Mouse (Mus musculus): ENCODE measurements around the gene Mvb12b. TPM values are rescaled to one million over a fixed set of nuclear protein-coding genes. Genes with fewer than 3 reads are reported as not detected.

The Mvb12b gene
- polyA plus RNA-seq, 1 experiment from 2014 or later = 23.7 TPM

- WGBS = 81% methylated on average over 7 of the region's 7 CpGs
- H3K36me3 ChIP-seq = no peaks in the 10 kb centered on the region
- no peak for ATAC-seq (ENCODE audit: insufficient number of reproducible peaks, insufficient read depth, low FRiP score, low TSS enrichment, low read depth)
These were observed 3.0 kb downstream of the Mvb12b start for GRCm38 (mm10) chr2:33884623-33885263.

GRCm38 (mm10) chr2:33879223-33879622, 8.5 kb downstream of the Mvb12b start:
- H3K27ac ChIP-seq = peak overlapping the region; percentile 72; the same call in 1 of the 2 replicates

More at GRCm38 (mm10) chr2:33884623-33885263, 3.0 kb downstream of the Mvb12b start:
- Histone ChIP-seq H3K27me3 (no peaks in the 10 kb centered on the region), H3K4me2 (peak overlapping the region; percentile 28; the same call in 1 of the 2 replicates), H3K27ac (no peak overlapping the region), H3K4me3 (no peak overlapping the region), H3K4me1 (peaks cover 38% of the 10 kb centered on the region), H3K9me3 (no peaks in the 10 kb centered on the region), H3K9ac (peak overlapping the region; percentile 21; the same call in 1 of the 2 replicates)

GRCm38 (mm10) chr2:33878437-33878836, 9.3 kb downstream of the Mvb12b start:
- H3K4me3 ChIP-seq = no peak overlapping the region
- no peak overlapping the region for H3K9ac ChIP-seq
- no peak overlapping the region for H3K4me2 ChIP-seq
- H3K9me3 ChIP-seq = no peaks in the 10 kb centered on the region
- H3K36me3 ChIP-seq = peaks cover 9% of the 10 kb centered on the region
- peaks cover 45% of the 10 kb centered on the region for H3K4me1 ChIP-seq
- no peak for ATAC-seq (ENCODE audit: insufficient number of reproducible peaks, insufficient read depth, low FRiP score, low TSS enrichment, low read depth)
- H3K27me3 ChIP-seq = no peaks in the 10 kb centered on the region
- WGBS = 13% methylated on average over 11 of the region's 11 CpGs
- peak overlapping the region; percentile 72 for H3K27ac ChIP-seq

More at GRCm38 (mm10) chr2:33879223-33879622, 8.5 kb downstream of the Mvb12b start:
- no peak for ATAC-seq (ENCODE audit: insufficient number of reproducible peaks, insufficient read depth, low FRiP score, low TSS enrichment, low read depth)
- Histone ChIP-seq H3K27me3 (no peaks in the 10 kb centered on the region), H3K4me3 (no peak overlapping the region), H3K36me3 (peaks cover under 1% of the 10 kb centered on the region), H3K4me1 (peaks cover 45% of the 10 kb centered on the region), H3K9me3 (no peaks in the 10 kb centered on the region), H3K9ac (no peak overlapping the region), H3K4me2 (no peak overlapping the region)
- 84% methylated on average over 2 of the region's 2 CpGs for WGBS

GRCm38 (mm10) chr2:33877663-33878360, 9.9 kb downstream of the Mvb12b start:
- no peak overlapping the region for H3K9ac ChIP-seq
- H3K36me3 ChIP-seq = peaks cover 15% of the 10 kb centered on the region
- no peak overlapping the region for H3K4me3 ChIP-seq
- peak overlapping the region; percentile 72 for H3K27ac ChIP-seq
- peaks cover 2% of the 10 kb centered on the region; the same call in 1 of the 2 replicates for H3K9me3 ChIP-seq
- no peaks in the 10 kb centered on the region for H3K27me3 ChIP-seq
- no peak overlapping the region for H3K4me2 ChIP-seq
- H3K4me1 ChIP-seq = peaks cover 45% of the 10 kb centered on the region
- ATAC-seq (ENCODE audit: insufficient number of reproducible peaks, insufficient read depth, low FRiP score, low TSS enrichment, low read depth) = no peak
- 87% methylated on average over 6 of the region's 6 CpGs for WGBS

GRCm38 (mm10) chr2:33876529-33877290, 11.0 kb downstream of the Mvb12b start:
- Histone ChIP-seq H3K36me3 (peaks cover 26% of the 10 kb centered on the region), H3K27ac (peak overlapping the region; percentile 90), H3K27me3 (no peaks in the 10 kb centered on the region), H3K9me3 (peaks cover 3% of the 10 kb centered on the region; the same call in 1 of the 2 replicates), H3K4me1 (peaks cover 42% of the 10 kb centered on the region), H3K4me3 (peak overlapping the region; percentile 13; the same call in 1 of the 2 replicates), H3K4me2 (peak overlapping the region; percentile 50), H3K9ac (peak overlapping the region; percentile 49)
- 19% methylated on average over 25 of the region's 25 CpGs for whole genome bisulfite sequencing
- ATAC-seq (ENCODE audit: insufficient number of reproducible peaks, insufficient read depth, low FRiP score, low TSS enrichment, low read depth) = peak; percentile 35; the same call in 1 of the 2 replicates

GRCm38 (mm10) chr2:33875594-33875993, 12.2 kb downstream of the Mvb12b start:
- H3K36me3 ChIP-seq = peaks cover 36% of the 10 kb centered on the region
- no peak overlapping the region for H3K4me2 ChIP-seq
- H3K9me3 ChIP-seq = peaks cover 3% of the 10 kb centered on the region; the same call in 1 of the 2 replicates
- no peak overlapping the region for H3K4me3 ChIP-seq
- no peak overlapping the region for H3K9ac ChIP-seq
- H3K27me3 ChIP-seq = no peaks in the 10 kb centered on the region
- no peak for ATAC-seq (ENCODE audit: insufficient number of reproducible peaks, insufficient read depth, low FRiP score, low TSS enrichment, low read depth)
- H3K27ac ChIP-seq = peak overlapping the region; percentile 48; the same call in 1 of the 2 replicates
- WGBS = 75% methylated on average over 12 of the region's 12 CpGs
- H3K4me1 ChIP-seq = peaks cover 44% of the 10 kb centered on the region

GRCm38 (mm10) chr2:33874856-33875576, 12.7 kb downstream of the Mvb12b start:
- H3K4me3 ChIP-seq = no peak overlapping the region
- H3K27ac ChIP-seq = no peak overlapping the region
- H3K27me3 ChIP-seq = no peaks in the 10 kb centered on the region
- peaks cover 3% of the 10 kb centered on the region; the same call in 1 of the 2 replicates for H3K9me3 ChIP-seq
- H3K36me3 ChIP-seq = peaks cover 36% of the 10 kb centered on the region
- H3K4me2 ChIP-seq = no peak overlapping the region
- WGBS = 84% methylated on average over 10 of the region's 10 CpGs
- no peak overlapping the region for H3K9ac ChIP-seq
- H3K4me1 ChIP-seq = peaks cover 49% of the 10 kb centered on the region
- ATAC-seq (ENCODE audit: insufficient number of reproducible peaks, insufficient read depth, low FRiP score, low TSS enrichment, low read depth) = no peak

GRCm38 (mm10) chr2:33874367-33874766, 13.4 kb downstream of the Mvb12b start:
- H3K27me3 ChIP-seq = no peaks in the 10 kb centered on the region
- peaks cover 55% of the 10 kb centered on the region for H3K4me1 ChIP-seq
- peaks cover 36% of the 10 kb centered on the region for H3K36me3 ChIP-seq
- no peak overlapping the region for H3K4me2 ChIP-seq
- no peak overlapping the region for H3K9ac ChIP-seq
- whole genome bisulfite sequencing = 80% methylated on average over 5 of the region's 5 CpGs
- no peak overlapping the region for H3K27ac ChIP-seq
- no peak overlapping the region for H3K4me3 ChIP-seq
- ATAC-seq (ENCODE audit: insufficient number of reproducible peaks, insufficient read depth, low FRiP score, low TSS enrichment, low read depth) = no peak
- peaks cover 3% of the 10 kb centered on the region; the same call in 1 of the 2 replicates for H3K9me3 ChIP-seq

- H3K9me3 ChIP-seq = peaks cover 3% of the 10 kb centered on the region; the same call in 1 of the 2 replicates
- WGBS = 86% methylated on average over 8 of the region's 8 CpGs
- H3K4me2 ChIP-seq = no peak overlapping the region
- no peak overlapping the region for H3K4me3 ChIP-seq
- peaks cover 52% of the 10 kb centered on the region for H3K4me1 ChIP-seq
- H3K9ac ChIP-seq = no peak overlapping the region
- peaks cover 36% of the 10 kb centered on the region for H3K36me3 ChIP-seq
- no peak for ATAC-seq (ENCODE audit: insufficient number of reproducible peaks, insufficient read depth, low FRiP score, low TSS enrichment, low read depth)
- H3K27me3 ChIP-seq = no peaks in the 10 kb centered on the region
- no peak overlapping the region for H3K27ac ChIP-seq
These were observed 14.2 kb downstream of the Mvb12b start for GRCm38 (mm10) chr2:33873501-33873900.

GRCm38 (mm10) chr2:33872841-33873271, 14.9 kb downstream of the Mvb12b start:
- H3K27me3 ChIP-seq = no peaks in the 10 kb centered on the region
- no peak overlapping the region for H3K4me2 ChIP-seq
- H3K4me1 ChIP-seq = peaks cover 52% of the 10 kb centered on the region
- no peak overlapping the region for H3K27ac ChIP-seq
- WGBS = 61% methylated on average over 8 of the region's 8 CpGs
- H3K36me3 ChIP-seq = peaks cover 36% of the 10 kb centered on the region
- H3K9me3 ChIP-seq = peaks cover 3% of the 10 kb centered on the region; the same call in 1 of the 2 replicates
- H3K4me3 ChIP-seq = no peak overlapping the region
- 0 out of 2 replicates have a peak overlapping the region, but pooled peaks have one; percentile 7 for H3K9ac ChIP-seq
- ATAC-seq (ENCODE audit: insufficient number of reproducible peaks, insufficient read depth, low FRiP score, low TSS enrichment, low read depth) = no peak

- Histone ChIP-seq H3K27ac (peak overlapping the region; percentile 74), H3K4me3 (no peak overlapping the region), H3K27me3 (no peaks in the 10 kb centered on the region), H3K9ac (no peak overlapping the region), H3K4me2 (no peak overlapping the region), H3K9me3 (peaks cover 3% of the 10 kb centered on the region; the same call in 1 of the 2 replicates), H3K36me3 (peaks cover 36% of the 10 kb centered on the region), H3K4me1 (peaks cover 40% of the 10 kb centered on the region)
- 90% methylated on average over 4 of the region's 4 CpGs for WGBS
- ATAC-seq (ENCODE audit: insufficient number of reproducible peaks, insufficient read depth, low FRiP score, low TSS enrichment, low read depth) = no peak
These were observed 16.6 kb downstream of the Mvb12b start for GRCm38 (mm10) chr2:33871181-33871520.

All from embryonic facial prominence, embryonic 13.5 days (tissue).